Mouse (Mus musculus) c-Kit-positive CD71-positive TER-119-positive erythroid progenitor cells, embryonic 14.5 days (primary cell): ENCODE data around the gene Auts2.

Experiments
- DNase-seq: peaks from one replicate; pipeline ENCODE4 v3.0.0-alpha.2; 2013; ENCODE audit warnings: low spot score

The Auts2 gene

DNA sequence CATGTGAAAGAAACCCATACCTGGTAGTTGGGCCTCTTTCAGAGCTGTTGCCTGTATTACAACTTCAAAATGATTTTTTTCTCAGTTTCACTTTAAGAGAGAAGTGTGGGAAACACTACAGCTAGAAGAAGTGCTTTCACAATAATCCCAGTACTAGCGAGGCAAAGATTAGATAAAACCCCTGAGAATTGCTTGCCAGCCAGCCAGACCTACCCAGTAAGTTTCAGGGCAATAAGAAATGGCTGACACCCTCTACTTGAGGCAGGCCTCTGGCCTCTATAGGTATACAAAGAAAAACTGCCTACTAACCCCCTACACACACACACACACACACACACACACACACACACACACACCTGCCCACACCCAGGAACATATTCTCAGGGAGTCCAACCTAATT lies 630.2 kb downstream of the Auts2 start:
- DNase-seq, result no peak

DNA sequence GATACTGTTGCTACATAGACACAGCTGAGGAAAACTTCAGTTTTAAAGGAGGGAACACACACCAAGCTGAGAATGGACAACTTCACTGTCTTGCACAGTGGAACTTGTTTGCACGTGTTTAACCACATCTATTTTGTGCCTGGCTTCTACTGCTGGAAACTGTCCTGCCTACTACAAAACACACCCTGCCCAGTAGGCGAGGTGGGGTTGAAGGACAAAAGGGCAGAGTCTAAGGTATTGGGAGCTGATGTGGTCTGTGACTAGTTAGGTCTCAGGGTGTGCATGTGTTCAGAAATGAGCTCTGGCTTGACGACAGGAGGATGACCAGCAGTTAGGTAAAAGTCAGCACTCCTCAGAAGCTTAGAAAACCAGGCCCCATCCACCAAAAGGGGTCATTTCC lies 636.8 kb downstream of the Auts2 start:
- DNase-seq, result no peak

DNA sequence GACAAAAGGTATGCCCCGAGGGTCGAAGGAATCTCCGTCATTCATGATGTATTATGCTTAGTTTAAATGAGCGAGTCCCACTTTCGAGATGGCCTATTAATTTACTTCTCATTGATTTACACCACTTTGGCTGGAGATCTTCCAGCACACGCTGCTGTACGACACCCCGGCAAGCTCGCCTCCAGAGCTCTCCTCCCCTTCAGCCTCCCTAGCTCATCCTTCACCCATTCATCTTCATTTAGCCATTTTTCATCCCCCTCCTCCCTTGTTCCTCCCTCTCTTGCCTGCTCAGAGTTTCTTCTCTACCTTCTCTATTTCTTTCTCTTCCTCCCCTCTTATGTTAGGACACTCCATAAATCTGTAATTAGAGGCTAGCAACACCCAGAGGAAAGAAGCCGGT lies 638.7 kb downstream of the Auts2 start:
- no peak for DNase-seq

DNA sequence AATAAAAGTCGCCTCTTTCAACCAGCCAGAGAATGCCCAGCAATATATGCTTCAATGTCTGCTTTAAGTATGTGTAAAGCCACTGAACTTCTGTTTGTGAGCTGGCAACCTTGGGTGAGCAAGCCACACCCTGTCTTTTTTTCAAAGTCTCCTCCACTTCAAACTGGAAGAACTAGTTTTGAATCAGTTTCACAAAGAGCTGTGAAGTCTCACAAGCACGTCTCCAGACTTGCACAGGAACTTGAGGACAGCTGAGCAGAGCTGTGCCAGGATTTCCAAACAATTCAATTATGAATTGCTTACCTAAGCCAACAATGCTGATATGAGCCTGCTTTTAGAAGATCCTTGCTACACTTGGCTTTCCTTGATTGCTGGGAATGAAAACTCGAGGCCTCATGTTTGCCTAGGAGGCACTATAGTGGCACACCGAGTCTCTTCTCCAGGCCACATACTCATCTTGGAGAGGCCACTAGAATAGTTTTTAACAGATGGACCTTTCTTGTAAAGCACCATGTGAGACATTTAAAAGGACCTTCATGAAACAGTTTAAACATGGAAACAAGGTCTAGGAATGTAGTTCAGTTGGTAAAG lies 645.0 kb downstream of the Auts2 start:
- DNase-seq, result no peak

DNA sequence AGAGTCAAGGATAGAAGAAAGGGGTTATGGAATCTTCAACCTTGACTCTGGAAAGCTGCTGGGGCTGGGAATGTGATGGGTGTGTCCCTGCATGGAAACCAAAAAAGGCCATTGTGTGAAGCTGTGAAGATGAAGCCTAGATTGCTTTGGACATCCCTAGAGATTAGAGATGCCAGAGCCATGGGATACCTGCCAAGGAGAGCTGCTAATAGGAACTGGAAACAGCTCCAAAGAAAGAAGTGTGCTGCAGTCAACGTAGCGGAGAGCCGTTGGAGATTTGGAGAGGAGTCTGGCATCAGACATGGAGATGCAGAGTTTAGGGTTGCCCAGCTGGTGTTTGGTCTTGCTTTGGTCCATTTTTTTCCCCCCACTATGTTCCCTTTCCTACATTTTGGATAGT lies 656.5 kb downstream of the Auts2 start:
- DNase-seq, result no peak

DNA sequence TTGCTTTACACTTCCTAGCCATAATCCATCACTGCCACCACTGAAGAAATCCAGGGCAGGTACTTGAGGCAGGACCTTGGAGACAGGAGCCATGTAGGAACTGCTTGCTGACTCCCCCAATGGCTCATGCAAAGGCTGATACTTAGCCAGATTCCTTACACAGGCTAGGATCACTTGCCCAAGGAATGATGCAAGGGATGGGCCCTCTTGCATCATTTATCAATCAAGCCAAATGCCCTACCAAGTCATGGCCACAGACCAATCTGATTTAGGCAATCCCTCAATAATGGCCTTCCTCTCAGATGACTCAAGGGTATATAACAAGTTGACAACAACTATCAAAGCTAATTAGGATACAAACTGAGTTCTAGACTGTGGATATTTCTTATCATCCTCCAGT lies 666.6 kb downstream of the Auts2 start:
- no peak for DNase-seq

DNA sequence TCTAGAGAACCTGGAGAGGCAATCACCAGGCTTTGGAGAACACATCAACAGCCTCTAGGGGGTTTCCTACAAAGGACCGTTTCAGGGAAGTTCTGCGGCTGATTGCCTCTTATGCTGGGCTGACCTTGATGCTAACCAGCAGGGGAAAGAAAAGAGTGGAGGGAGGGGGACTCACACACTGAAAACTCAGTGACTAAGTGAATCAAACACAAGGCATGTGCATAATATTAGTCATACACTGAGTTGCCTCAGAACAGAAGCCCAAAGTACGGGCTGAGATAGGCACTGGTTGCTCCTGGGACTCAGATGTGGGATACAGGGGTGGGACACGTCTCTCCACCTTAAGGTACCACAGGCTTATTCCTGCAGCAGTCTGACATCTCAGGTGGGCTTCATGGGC lies 667.2 kb downstream of the Auts2 start:
- DNase-seq, result no peak

DNA sequence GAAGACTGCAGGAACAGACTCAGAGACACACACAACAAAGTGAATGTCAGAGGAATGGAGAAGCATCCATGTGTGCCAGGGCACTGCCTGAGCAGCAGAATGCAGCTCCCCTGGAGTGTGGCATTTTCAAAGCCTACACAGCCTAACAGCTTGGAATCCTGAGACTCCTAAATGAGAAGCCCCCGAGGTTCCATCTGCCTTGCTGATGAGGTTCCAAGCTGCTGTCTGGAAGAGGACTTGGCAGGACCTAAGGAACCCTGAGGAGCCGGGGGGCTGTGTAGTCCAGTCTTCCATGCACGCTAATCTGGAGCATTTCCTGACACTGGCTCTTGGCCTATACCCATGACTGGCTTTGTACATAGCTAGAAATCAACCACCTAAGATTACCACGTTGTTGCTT lies 670.0 kb downstream of the Auts2 start:
- DNase-seq, result no peak

DNA sequence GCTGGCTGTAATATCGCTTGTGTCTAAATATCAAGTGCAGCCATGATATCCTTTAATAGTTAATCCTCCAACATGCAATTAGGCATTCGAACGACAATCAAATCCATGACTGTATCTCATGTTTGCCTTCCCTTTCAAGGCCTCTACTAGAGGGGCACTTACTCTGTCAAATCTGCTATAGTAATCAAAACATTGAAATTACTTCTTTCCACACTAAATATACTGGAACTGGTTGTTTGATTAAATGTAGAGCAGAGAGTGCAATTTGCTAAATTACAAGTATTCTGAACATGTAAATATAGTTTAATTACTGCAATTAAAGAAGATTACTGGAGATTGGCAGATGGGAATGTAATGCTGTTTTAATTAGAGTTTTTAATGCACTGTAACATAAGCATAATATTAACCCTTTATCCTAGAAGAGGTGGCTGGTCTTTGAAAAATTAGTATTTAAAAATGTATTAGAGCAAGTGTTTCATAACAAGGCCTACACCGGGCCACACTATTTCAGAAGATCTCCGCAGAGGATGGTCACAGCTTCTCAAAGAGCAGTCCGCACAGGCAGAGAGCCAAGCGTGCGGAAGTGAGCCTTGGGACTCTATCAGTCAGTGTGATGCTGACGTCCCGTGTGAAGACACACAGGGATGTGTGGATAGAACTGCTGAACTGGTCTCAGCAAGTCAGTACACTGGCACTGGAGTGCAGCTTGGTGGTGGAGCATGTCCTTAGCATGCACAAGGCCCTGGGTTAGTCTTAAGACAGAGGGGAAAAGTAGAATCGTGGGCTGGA lies 673.2 kb downstream of the Auts2 start:
- no peak for DNase-seq

DNA sequence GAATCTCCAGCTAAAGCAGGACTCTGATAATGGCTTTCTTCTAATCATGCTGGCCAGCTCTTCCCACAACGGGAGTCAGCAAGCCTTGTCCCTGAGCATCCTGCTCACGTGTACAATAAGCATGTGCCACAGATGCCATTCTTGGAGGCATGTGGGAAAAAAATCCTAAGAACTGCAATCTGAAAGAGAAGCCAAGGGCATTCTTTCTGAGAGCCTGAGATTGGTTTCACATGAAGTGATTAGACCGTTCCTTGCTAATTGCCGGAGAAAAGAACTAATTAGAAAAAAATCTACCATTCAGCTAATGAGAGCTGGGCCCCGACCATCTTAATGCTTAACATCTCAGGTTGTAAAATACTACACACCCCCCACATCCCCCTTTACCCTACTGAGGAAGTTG lies 677.9 kb downstream of the Auts2 start:
- DNase-seq, result no peak

DNA sequence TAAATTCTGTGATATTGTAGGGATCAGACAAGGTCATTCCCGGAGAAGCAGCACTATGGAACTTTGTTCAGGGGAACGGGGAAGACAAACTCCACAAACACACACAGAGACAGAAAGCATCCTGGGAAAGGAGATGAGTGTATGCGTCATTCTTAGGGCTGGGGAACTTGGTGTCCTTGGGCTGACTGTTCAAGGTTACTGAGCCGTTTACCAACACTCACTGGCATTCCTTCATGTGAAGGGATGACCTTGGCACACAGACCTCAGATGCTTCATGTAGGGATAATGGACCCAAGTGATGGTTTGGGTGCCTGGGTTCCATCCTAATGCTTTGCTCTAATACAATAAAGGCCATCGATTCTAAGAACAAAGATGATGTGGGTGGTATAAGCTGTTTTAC lies 685.2 kb downstream of the Auts2 start:
- DNase-seq, result no peak

DNA sequence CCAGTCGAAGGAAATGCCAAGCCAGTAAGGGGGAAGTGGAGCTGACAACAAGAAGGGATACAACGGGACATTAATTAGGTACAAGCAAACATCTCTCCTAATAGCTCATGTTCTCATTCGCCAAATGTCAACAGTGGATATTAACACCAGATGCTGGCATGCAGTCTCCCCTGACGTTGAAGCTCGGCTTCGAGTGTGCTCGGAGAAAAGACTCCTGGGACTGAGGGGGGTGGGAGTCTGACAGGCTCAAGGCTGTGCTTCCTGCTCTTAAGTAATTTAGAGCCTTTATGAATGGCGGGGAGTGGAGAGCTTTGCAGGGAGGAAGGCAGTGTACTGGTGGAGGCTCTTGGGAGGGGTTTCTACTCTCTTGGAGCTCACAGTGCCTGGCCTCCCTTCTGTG lies 687.8 kb downstream of the Auts2 start:
- DNase-seq, result no peak

DNA sequence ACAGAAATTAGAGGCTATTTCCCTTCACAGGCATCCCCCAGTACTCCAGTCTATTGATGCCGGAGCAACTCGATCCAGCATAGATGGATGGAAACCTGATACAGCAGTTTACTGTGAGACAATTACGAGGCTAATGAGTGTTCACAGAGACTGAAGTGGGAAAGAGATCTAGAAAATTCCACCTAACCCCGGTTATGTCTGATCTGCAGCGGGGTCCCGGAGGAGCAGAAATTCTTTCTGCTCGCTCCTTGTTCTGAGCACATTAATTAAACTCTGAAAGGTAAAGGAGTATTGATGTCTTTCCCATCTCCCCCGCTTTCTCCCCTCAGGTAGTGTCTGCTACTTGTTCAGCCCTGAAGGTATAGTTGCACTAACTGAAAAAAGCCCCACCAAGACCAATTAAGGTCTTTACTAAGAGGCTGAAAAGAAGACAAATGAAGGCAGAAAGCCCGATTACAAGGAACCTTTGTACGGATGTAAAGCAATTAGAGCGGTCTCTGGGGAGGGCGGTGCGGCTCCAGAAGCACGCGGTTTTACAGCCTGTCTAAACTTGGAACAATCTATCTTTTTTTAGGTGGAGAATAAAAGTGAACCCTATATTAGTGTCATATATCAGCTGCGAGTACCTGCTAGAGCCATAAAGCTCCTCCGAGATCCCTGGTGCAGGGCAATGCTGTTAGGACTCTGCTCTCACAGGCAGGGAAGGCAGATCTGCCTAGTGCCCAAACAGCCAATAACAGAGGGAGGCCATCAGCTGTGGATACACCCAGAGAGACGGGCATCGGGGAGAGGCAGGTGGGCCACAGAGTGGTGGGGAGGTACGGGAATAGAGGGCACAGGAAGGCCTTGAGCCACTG lies 691.3 kb downstream of the Auts2 start:
- no peak for DNase-seq

DNA sequence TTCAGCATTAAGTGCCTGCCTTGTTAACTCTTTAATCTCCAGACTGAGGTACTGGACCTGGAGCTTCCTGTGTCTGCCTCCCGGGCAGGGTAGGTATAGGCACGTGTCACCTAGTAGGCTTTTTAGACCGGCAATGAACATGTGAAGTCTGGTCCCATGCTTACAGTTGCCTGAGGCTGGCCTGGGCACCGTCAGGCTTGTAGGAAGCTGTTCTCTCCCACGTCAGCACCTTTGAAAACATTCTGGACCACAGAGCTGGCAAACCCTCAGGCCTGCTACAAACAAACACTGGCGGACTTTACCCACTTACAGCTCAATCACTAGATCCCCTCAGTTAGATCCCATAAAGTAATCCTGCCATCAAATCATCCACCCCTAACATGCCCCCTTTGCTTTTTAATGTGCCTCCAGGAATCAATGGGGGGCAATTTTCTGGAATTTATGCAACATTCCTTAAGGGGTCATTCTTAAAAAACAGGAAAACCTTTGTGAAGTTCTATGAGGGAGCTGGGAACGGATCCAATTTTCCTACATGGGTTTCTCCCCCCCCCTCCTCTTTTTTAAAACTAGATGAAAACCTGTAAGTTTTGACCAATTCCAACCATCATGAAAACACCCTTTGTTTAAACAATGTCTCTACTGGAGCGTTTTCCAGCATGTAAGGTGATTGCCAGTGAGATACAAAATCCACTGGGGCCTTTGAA lies 692.4 kb downstream of the Auts2 start:
- DNase-seq, result no peak

DNA sequence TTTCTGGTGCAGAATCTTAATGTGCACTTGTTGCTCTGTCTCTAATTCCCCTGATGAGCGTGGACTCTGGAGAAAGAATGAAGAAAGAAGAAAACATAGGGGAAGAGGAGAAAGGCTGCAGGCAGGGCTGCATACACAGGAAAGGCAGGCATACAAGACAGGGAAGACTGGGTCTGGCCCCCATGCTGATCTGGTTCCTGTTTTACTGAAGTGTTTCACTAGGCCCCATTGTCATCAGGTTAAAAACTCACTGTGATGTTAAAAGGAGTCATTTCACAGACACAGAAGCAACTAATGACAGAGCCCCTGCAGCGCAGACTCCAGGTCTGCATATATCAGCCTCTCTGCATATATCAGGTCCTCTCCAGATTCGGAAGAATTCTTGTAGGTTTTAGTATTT lies 693.5 kb downstream of the Auts2 start:
- no peak for DNase-seq

DNA sequence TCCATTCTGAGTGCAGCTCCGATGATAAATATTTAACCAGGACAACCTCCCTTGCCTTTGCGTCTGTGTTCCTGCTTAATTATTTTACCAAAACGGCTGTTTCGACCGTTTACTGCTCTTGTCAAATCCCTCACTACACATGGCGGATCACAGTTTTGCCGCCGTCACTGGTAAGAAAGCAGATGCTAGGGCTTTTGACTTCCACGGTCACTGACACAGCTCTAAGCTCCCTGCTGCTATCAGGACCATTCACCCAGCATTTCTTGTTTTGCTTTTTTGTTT lies 698.7 kb downstream of the Auts2 start:
- DNase-seq, result no peak

DNA sequence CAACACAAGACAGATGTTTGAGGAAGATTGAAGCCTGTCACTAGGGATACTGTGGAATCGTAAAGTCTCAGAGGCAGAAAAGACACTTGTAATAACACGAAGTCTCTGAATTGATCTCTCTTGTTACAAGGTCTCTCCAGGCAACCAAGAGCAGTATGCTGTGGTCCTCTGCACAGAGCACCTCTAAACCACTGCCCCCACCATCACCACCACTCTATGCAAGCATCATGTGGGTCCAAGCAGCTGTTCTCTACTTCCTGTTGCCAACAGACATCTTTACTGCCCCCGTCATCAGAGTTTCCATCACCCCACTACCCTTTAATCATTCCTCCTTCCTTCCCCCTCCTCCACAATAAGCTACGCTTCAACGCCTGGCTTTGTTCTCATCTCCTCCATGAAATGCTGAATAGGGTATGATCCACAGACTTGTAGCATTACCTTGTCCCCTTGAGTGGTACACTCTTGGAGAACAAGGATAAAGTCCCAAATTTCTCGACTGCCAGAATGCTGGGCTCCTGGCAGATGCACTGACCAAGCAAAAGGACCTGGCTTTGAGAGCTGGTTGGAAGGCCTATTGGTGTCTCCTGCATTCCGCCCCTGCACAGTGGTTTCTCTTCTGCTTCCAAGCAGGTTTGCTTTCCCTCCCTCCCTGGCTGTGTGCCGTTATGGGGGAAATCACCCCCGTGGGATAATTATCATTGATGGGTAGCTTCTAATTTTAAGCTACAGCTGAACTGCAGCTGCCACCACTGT lies 699.2 kb downstream of the Auts2 start:
- no peak for DNase-seq

DNA sequence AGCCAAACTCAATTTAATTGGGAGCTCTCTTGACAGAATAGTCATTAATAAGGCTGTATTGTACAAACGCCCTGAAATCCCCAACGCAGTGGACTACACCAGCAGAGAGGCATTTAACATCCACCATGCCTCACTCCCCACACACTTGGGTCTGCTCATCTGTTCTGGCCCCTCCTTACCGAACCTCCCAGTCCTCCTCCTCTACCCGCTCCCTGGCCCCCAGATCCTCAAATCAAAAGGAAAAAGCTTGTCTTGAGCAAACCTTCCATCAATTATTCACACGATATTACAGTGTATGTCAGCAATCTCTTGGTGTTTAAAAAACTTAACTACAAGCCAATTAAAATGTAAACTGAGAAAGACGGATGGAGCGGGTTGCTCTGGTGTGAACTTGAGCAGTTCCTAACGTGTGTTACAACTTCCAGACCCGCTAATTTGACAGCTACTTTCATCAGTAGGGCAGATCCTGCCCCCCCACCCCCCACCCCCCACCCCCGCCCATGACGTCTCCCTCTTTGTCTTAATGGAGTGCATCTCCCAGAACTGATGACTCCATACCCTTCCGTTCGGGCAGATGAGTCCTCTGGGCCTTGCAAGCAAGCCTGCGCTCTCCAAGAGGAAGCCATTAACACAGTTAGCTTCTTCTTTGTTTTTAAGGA lies 703.4 kb downstream of the Auts2 start:
- no peak for DNase-seq

DNA sequence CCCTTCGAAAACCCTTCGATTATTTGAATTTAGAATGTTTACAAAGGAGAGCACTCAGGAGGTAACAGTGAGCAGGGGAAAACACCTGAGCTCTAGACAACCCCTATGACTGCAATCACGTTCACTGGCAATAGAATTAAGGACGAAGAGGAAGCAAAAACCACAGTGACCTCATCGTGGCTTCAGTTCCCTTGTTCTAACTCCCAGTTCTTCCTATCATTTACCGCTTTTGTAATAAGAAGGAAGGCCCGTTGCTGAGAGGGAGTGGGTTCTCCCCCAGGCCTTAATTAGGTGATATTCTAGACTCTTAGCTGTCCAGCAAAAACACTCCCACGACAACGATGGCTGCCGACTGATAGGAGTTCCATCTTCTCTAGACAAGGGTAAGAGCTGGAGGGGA lies 704.1 kb downstream of the Auts2 start:
- no peak for DNase-seq

DNA sequence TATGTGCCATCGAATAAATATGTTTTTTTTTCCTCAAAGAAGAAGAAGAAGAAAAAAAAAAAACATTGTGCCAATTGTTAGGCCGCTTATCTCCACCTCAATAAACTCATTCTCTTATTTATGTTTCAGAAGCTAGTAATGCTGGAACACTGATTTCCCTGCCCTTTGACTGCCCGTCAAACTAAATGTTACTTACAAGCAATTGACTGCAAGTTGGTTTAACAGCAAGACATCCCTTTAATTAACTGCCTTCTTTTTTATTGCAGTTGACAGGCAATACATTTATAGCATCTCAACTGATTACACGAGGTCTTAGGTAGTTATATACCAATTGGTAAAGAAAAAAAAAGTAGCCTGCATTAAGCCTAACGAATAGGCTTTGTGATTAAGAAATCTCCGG lies 705.1 kb downstream of the Auts2 start:
- DNase-seq, result no peak

DNA sequence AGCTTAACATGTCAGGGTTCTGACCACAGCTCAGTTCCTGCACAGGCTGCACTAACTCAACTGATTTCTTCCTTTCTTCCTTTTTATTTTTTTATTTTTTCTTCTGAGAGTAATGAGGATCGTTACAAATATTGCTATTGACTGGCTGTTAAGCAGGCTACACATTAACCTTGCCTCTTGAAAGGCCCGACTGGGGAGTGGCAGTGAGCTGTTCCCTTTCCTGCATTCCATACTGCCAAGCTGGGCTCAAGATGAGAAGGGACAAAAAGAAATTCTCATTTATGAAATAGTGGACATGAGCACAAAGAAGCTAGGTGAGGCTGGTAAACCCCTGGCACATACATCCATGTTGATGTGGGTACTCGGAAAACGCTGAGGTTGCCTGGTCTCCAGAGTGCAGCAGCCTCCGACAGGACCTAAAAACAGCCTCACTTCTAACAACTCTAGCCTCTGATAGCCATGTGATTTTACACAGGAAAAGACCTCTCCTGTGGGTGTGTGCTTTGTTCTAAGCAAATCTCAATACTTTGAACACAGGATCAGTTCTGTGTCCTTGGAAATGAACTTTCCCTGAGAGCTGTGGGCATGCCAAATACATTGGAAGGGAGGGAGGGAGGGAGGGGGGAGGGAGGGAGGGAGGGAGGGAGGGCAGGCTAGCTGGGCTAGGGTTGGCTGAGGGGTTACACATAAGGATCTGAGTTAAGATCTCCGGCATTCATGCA lies 707.0 kb downstream of the Auts2 start:
- DNase-seq, result no peak
